Mouse (Mus musculus): ENCODE measurements around the gene A830031A19Rik. TPM values are rescaled to one million over a fixed set of nuclear protein-coding genes. Genes with fewer than 3 reads are reported as not detected.

Gene A830031A19Rik
- polyA plus RNA-seq, 1 experiment from 2014 or later = not detected

DNA sequence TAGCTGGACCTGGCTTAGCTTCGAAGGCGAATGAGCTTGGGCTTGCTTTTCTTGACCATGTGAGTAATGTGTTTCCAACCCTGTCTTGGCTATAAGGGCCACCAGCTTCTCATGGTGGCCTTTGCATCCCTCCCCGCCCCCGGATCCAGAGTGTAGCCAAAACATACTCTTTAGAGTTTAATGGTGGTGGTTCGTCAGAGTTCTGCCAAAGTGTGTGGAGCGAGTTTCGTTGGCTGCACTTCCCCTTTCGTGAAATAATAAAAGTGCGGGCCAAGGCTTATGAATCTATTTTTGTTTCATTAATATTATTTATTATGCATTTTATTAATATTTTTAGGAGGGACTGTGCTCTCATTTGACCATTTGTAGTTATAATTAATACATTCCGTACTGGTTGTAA lies 24.4 kb upstream of the A830031A19Rik start:
- Histone ChIP-seq H3K9ac (ENCODE audit: low read length) (no peak overlapping the region), H3K36me3 (ENCODE audit: control insufficient read depth, insufficient read depth, low read length) (no peaks in the 10 kb centered on the region), H3K27ac (ENCODE audit: low read depth) (no peak overlapping the region), H3K4me3 (ENCODE audit: low read depth, low read length) (no peak overlapping the region), H3K9me3 (ENCODE audit: control insufficient read depth, low read length) (no peaks in the 10 kb centered on the region), H3K4me2 (ENCODE audit: low read length) (no peak overlapping the region), H3K4me1 (replicated peaks; ENCODE audit: control insufficient read depth, insufficient read depth, low read length) (peaks cover 56% of the 10 kb centered on the region), H3K27me3 (replicated peaks; ENCODE audit: control insufficient read depth, insufficient read depth, low read length) (no peaks in the 10 kb centered on the region)
- DNase-seq (ENCODE audit: low spot score) (no peak), ATAC-seq (replicated peaks; ENCODE audit: low FRiP score, low TSS enrichment, low read depth) (no peak)
- 80% methylated on average over 10 of the region's 10 CpGs for WGBS

DNA sequence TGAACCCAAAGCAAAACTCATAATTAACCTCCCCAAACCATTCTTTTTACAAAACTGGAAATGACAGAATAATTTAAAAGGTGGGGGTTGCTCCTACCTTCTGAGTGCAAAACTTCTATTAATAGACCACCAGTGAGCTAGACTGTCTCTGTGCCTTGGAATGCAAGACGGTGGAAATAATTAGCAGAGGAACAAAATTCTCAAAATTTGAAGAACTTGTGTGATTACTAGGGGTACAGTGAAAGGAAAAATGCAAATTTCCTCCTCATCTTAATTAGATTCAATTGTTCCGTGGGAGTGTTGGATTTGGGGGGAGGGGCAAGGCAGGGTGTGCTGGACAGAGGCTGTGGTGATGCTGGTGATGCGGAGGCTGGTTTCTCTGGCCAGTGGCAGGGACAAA lies 23.8 kb upstream of the A830031A19Rik start:
- Histone ChIP-seq H3K4me1 (replicated peaks; ENCODE audit: control insufficient read depth, insufficient read depth, low read length) (peaks cover 56% of the 10 kb centered on the region), H3K36me3 (ENCODE audit: control insufficient read depth, insufficient read depth, low read length) (no peaks in the 10 kb centered on the region), H3K27me3 (replicated peaks; ENCODE audit: control insufficient read depth, insufficient read depth, low read length) (no peaks in the 10 kb centered on the region), H3K4me2 (ENCODE audit: low read length) (no peak overlapping the region), H3K9me3 (ENCODE audit: control insufficient read depth, low read length) (no peaks in the 10 kb centered on the region), H3K4me3 (ENCODE audit: low read depth, low read length) (no peak overlapping the region), H3K27ac (ENCODE audit: low read depth) (no peak overlapping the region), H3K9ac (ENCODE audit: low read length) (no peak overlapping the region)
- ATAC-seq (replicated peaks; ENCODE audit: low FRiP score, low TSS enrichment, low read depth) (no peak), DNase-seq (ENCODE audit: low spot score) (no peak)
- 64% methylated on average over 3 of the region's 3 CpGs for WGBS

DNA sequence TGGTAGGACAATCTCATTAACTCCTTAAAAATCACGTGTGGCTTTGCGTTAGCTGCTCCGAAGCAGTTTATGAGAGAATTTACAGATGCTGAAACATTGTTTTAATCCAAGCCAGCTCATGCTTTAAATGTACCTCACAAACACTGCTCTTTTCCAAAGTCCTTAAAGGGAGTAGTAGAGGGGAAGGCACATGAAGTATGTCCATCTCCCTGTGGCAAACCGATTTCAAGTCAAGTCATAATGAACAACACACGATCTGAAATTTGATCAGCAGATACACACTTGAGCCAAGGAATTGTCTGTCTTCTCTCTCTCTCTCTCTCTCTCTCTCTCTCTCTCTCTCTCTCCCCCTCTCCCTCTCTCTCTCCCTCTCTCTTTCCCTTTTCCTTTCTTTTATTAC lies 23.2 kb upstream of the A830031A19Rik start:
- H3K36me3 ChIP-seq (ENCODE audit: control insufficient read depth, insufficient read depth, low read length) = no peaks in the 10 kb centered on the region
- H3K9me3 ChIP-seq (ENCODE audit: control insufficient read depth, low read length) = no peaks in the 10 kb centered on the region
- no peak overlapping the region for H3K4me2 ChIP-seq (ENCODE audit: low read length)
- no peaks in the 10 kb centered on the region for H3K27me3 ChIP-seq (replicated peaks; ENCODE audit: control insufficient read depth, insufficient read depth, low read length)
- no peak overlapping the region for H3K4me3 ChIP-seq (ENCODE audit: low read depth, low read length)
- WGBS = 67% methylated on average over 5 of the region's 5 CpGs
- no peak overlapping the region for H3K9ac ChIP-seq (ENCODE audit: low read length)
- H3K4me1 ChIP-seq (replicated peaks; ENCODE audit: control insufficient read depth, insufficient read depth, low read length) = peaks cover 56% of the 10 kb centered on the region
- no peak overlapping the region for H3K27ac ChIP-seq (ENCODE audit: low read depth)
- ATAC-seq (replicated peaks; ENCODE audit: low FRiP score, low TSS enrichment, low read depth) (no peak), DNase-seq (ENCODE audit: low spot score) (no peak)

DNA sequence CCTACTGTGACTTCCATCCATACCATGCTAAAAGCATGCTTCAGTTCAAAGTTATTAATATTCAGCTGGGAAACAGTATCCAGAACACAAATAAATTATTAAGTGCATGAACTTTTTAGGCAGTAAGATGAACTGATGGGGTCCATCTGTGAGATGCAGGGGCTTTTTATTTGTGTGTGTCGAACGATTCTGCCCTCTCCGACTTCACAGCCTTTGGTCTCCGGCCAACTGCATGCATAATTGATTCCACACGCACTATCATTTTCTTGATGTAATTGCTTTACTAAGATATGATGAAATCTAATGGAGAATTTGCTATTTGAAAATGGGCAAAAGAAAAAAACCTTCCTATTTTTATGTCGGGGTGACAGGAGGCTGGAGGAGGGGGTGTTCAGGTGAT lies 22.2 kb upstream of the A830031A19Rik start:
- Histone ChIP-seq H3K4me3 (ENCODE audit: low read depth, low read length) (no peak overlapping the region), H3K27me3 (replicated peaks; ENCODE audit: control insufficient read depth, insufficient read depth, low read length) (no peaks in the 10 kb centered on the region), H3K4me1 (replicated peaks; ENCODE audit: control insufficient read depth, insufficient read depth, low read length) (peaks cover 56% of the 10 kb centered on the region), H3K9ac (ENCODE audit: low read length) (no peak overlapping the region), H3K27ac (ENCODE audit: low read depth) (no peak overlapping the region), H3K4me2 (ENCODE audit: low read length) (no peak overlapping the region), H3K9me3 (ENCODE audit: control insufficient read depth, low read length) (no peaks in the 10 kb centered on the region), H3K36me3 (ENCODE audit: control insufficient read depth, insufficient read depth, low read length) (0 out of 2 replicates have a peak, but pooled peaks cover 3% of the 10 kb centered on the region)
- DNase-seq (ENCODE audit: low spot score) = no peak
- WGBS = 44% methylated on average over 6 of the region's 6 CpGs
- no peak for ATAC-seq (replicated peaks; ENCODE audit: low FRiP score, low TSS enrichment, low read depth)

DNA sequence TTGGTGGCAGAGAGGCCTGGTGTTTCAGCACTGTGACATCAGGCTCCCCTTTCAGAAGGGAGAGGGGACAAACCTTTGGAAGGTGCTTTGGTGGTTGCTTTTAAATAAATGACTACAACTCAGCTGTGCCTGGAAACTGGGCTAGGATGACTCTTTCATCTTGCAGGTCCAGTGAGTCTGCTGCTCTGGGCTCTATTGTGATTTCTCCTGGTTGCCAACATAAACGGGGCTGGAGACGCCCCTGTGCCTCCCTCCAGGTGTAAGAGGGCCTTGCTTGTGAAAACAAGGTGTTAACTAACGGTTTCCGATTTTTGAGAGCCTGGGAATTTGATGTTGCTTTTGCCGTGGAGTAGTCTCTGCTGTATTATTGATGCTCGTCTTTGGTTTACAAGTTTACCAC lies 21.6 kb upstream of the A830031A19Rik start:
- Histone ChIP-seq H3K9ac (ENCODE audit: low read length) (no peak overlapping the region), H3K4me1 (replicated peaks; ENCODE audit: control insufficient read depth, insufficient read depth, low read length) (peaks cover 61% of the 10 kb centered on the region), H3K4me2 (ENCODE audit: low read length) (no peak overlapping the region), H3K4me3 (ENCODE audit: low read depth, low read length) (no peak overlapping the region), H3K9me3 (ENCODE audit: control insufficient read depth, low read length) (no peaks in the 10 kb centered on the region), H3K36me3 (ENCODE audit: control insufficient read depth, insufficient read depth, low read length) (0 out of 2 replicates have a peak, but pooled peaks cover 3% of the 10 kb centered on the region), H3K27me3 (replicated peaks; ENCODE audit: control insufficient read depth, insufficient read depth, low read length) (no peaks in the 10 kb centered on the region), H3K27ac (ENCODE audit: low read depth) (no peak overlapping the region)
- ATAC-seq (replicated peaks; ENCODE audit: low FRiP score, low TSS enrichment, low read depth) = no peak
- 51% methylated on average over 6 of the region's 6 CpGs for WGBS
- no peak for DNase-seq (ENCODE audit: low spot score)

DNA sequence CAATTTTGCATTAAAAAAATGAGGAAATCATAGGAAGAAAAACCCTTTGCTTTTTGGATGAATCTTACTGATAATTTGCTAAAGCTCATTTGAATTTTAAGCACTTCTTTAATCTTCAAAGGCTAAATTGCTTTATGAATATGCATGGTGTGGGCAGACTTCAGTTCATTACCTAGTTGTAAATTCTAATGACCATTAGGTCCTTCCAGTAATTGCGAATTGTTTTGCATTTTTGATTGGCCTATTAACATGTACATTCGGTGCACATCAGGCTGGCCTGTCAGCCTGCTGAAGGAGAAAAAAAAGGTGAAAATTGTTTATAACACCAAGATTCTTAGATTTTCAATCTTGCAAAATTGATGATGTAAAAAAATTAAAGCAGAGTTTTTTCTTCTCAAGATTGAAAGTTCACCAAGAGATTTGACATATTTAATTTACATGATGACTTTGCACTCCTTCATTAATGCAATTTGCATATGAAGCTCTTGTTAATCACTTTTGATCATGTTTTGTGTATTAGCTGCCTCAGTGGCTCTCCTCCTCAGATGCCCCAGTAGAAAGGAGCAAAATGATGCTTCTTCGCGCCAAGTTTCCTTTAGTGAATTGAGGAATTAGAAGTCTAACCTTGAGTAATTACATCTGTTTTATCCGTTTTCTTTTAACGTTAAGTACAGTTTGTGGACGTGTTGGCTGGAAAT lies 21.0 kb upstream of the A830031A19Rik start:
- no peak overlapping the region for H3K9ac ChIP-seq (ENCODE audit: low read length)
- DNase-seq (ENCODE audit: low spot score) (no peak), ATAC-seq (replicated peaks; ENCODE audit: low FRiP score, low TSS enrichment, low read depth) (no peak)
- H3K4me3 ChIP-seq (ENCODE audit: low read depth, low read length) = no peak overlapping the region
- no peak overlapping the region for H3K27ac ChIP-seq (ENCODE audit: low read depth)
- 67% methylated on average over 7 of the region's 7 CpGs for WGBS
- H3K27me3 ChIP-seq (replicated peaks; ENCODE audit: control insufficient read depth, insufficient read depth, low read length) = no peaks in the 10 kb centered on the region
- H3K9me3 ChIP-seq (ENCODE audit: control insufficient read depth, low read length) = no peaks in the 10 kb centered on the region
- peak overlapping the region; percentile 33; the same call in 1 of the 2 replicates for H3K4me2 ChIP-seq (ENCODE audit: low read length)
- peaks cover 3% of the 10 kb centered on the region; the same call in 1 of the 2 replicates for H3K36me3 ChIP-seq (ENCODE audit: control insufficient read depth, insufficient read depth, low read length)
- H3K4me1 ChIP-seq (replicated peaks; ENCODE audit: control insufficient read depth, insufficient read depth, low read length) = peaks cover 60% of the 10 kb centered on the region

DNA sequence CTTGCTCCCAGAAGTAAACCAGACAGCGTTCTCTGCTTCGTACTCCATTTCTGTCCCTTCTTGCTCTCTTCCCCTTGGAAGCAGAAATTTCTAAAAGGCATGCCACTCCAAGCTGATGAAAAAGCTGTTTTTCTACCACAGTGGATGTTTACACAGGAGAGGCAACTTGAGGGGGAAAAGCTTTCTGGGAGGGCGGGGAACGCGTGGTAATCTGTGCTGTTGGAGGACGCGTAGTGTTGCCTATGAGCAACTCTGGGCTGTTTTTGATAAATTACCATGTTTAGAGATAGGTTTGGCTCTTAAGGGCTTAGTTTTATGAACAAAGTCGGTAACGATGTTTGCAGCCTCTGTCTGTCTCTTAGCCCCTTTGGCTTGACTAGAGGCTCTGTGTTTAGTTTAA lies 20.4 kb upstream of the A830031A19Rik start:
- no peak for ATAC-seq (replicated peaks; ENCODE audit: low FRiP score, low TSS enrichment, low read depth)
- Histone ChIP-seq H3K36me3 (ENCODE audit: control insufficient read depth, insufficient read depth, low read length) (peaks cover 3% of the 10 kb centered on the region; the same call in 1 of the 2 replicates), H3K27ac (ENCODE audit: low read depth) (peak overlapping the region; percentile 30; the same call in 1 of the 2 replicates), H3K9me3 (ENCODE audit: control insufficient read depth, low read length) (no peaks in the 10 kb centered on the region), H3K4me2 (ENCODE audit: low read length) (peak overlapping the region; percentile 33), H3K9ac (ENCODE audit: low read length) (no peak overlapping the region), H3K4me3 (ENCODE audit: low read depth, low read length) (no peak overlapping the region), H3K4me1 (replicated peaks; ENCODE audit: control insufficient read depth, insufficient read depth, low read length) (peaks cover 55% of the 10 kb centered on the region), H3K27me3 (replicated peaks; ENCODE audit: control insufficient read depth, insufficient read depth, low read length) (no peaks in the 10 kb centered on the region)
- no peak for DNase-seq (ENCODE audit: low spot score)
- WGBS = 32% methylated on average over 9 of the region's 9 CpGs

DNA sequence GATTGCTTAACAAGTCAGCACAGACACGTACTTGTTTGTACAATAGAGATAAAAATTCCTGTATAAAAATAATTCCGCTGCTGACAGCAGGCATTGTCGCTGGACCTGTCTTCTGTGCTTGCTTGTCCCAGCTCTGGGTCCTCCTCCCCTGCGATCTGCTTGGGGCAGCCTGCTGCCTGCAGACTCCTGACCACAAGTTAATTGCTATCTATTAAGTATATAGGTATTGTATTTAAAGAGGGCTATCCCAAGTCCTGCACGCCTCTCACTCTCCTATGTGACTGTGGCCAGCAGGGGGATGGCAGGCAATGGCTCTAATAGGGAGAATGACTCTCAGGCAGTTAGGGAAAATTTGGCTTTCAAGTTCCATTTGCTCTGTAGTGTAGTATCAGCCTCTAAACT lies 19.2 kb upstream of the A830031A19Rik start:
- peaks cover 46% of the 10 kb centered on the region for H3K4me1 ChIP-seq (replicated peaks; ENCODE audit: control insufficient read depth, insufficient read depth, low read length)

DNA sequence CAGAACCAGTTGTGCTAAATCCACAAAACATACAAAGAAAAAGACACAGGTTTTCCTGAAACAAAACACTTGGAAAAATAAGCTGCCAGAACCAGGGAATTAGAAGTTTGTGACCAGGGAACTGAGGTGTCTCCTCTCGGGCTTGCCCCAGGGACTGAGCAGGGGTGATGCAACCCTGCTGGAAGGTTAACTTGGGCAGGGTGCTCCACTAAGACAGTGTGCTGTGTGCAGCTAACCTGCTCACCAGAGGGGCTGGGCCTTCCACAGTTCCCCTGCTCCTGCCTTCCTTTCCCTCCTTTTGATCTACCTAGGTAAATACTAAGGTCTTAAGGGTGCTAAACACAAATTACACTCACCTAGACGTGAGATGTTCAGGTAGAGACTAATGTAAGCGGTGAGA lies 17.8 kb upstream of the A830031A19Rik start:
- Histone ChIP-seq H3K9me3 (ENCODE audit: control insufficient read depth, low read length) (no peaks in the 10 kb centered on the region), H3K36me3 (ENCODE audit: control insufficient read depth, insufficient read depth, low read length) (peaks cover 28% of the 10 kb centered on the region), H3K27me3 (replicated peaks; ENCODE audit: control insufficient read depth, insufficient read depth, low read length) (no peaks in the 10 kb centered on the region), H3K4me3 (ENCODE audit: low read depth, low read length) (no peak overlapping the region), H3K9ac (ENCODE audit: low read length) (no peak overlapping the region), H3K27ac (ENCODE audit: low read depth) (no peak overlapping the region), H3K4me2 (ENCODE audit: low read length) (no peak overlapping the region), H3K4me1 (replicated peaks; ENCODE audit: control insufficient read depth, insufficient read depth, low read length) (peaks cover 38% of the 10 kb centered on the region)
- 54% methylated on average over 3 of the region's 3 CpGs for WGBS
- ATAC-seq (replicated peaks; ENCODE audit: low FRiP score, low TSS enrichment, low read depth) (no peak), DNase-seq (ENCODE audit: low spot score) (no peak)

More for the DNA sequence above, 19.2 kb upstream of the A830031A19Rik start:
- ATAC-seq (replicated peaks; ENCODE audit: low FRiP score, low TSS enrichment, low read depth) (no peak; the same call in 1 of the 2 replicates), DNase-seq (ENCODE audit: low spot score) (no peak)
- 51% methylated on average over 5 of the region's 5 CpGs for WGBS
- H3K4me3 ChIP-seq (ENCODE audit: low read depth, low read length) = no peak overlapping the region
- peaks cover 14% of the 10 kb centered on the region for H3K36me3 ChIP-seq (ENCODE audit: control insufficient read depth, insufficient read depth, low read length)
- no peaks in the 10 kb centered on the region for H3K9me3 ChIP-seq (ENCODE audit: control insufficient read depth, low read length)
- no peak overlapping the region for H3K9ac ChIP-seq (ENCODE audit: low read length)
- H3K27me3 ChIP-seq (replicated peaks; ENCODE audit: control insufficient read depth, insufficient read depth, low read length) = no peaks in the 10 kb centered on the region
- H3K27ac ChIP-seq (ENCODE audit: low read depth) = no peak overlapping the region
- H3K4me2 ChIP-seq (ENCODE audit: low read length) = no peak overlapping the region
